Mouse (Mus musculus): ENCODE data around the gene Rhox3a. TPM values are rescaled to one million over a fixed set of nuclear protein-coding genes. Genes with fewer than 3 reads are reported as not detected.
"Not testable (repeated sequence)": the region's sequence is repeated elsewhere in the genome, so short reads cannot be mapped to it uniquely, and the experiment has no call there.

Rhox3a gene
- total RNA-seq (2021): not detected

DNA sequence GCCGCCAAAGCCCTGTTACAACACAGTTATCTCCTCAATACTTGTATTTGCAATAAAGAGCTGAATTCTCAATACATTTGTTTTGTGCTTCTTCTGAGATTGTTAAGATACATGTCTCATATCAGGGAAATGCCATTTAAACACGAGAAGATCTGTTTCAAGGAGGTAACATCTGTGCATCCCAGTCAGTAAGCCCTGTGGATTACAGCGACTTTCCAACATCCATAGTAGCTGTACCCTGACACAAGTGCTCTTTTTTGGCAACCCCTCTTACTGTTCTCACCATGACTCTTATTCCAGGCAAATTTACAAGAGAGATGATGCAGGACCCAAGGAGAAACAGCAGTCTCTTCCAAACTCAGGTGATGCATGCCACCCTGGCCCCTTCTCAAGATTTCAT is at the start of gene Rhox3a:
Gene Rhox3a (plus strand): TSS at position 301 of the 400 bp plus-strand sequence.
- DNase-seq (ENCODE audit: low spot score in 2 of 2); intact Hi-C loops (cut with DNase I): not testable (repeated sequence)

GRCm38 (mm10) chrX:37210941-37211340 is 38.8 kb upstream of the Rhox3a start, which contains the start of gene Gm9:
Gene Gm9, minus strand, starts transcription at chrX:37211041.
- intact Hi-C loops (cut with DNase I): no loop called here

GRCm38 (mm10) chrX:37222158-37222557 is 27.6 kb upstream of the Rhox3a start, which contains the start of gene Rhox1:
Gene Rhox1, minus strand, starts transcription at chrX:37222258.
- intact Hi-C loops (cut with DNase I); DNase-seq (ENCODE audit: low spot score in 2 of 2): not testable (repeated sequence)

More at GRCm38 (mm10) chrX:37210941-37211340, 38.8 kb upstream of the Rhox3a start, which contains the start of gene Gm9:
- no peak for DNase-seq (ENCODE audit: low spot score in 2 of 2)

DNA sequence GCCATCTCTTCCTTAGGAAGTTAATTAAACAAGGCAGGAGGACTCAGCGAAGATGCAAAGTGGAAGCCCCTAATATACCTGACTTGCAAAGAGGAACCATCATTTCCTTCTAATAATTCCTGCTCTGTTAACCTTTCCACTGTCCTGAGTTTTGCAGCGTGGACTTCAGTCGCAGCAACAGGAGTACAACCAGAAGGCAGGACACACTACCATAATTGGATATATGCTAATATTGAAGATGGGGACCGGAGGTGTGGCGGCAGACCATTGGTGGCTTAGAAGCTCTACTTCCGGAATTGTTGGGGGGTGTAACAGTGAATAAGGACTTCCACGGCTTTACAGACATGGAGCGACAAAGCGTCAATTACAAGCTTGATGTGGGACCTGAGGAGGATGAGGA is 5.0 kb upstream of the Rhox3a start, which contains the start of gene Rhox2a:
Gene Rhox2a (plus strand): TSS at position 301 of the 400 bp plus-strand sequence.
- intact Hi-C loops (cut with DNase I); DNase-seq (ENCODE audit: low spot score in 2 of 2): not testable (repeated sequence)

DNA sequence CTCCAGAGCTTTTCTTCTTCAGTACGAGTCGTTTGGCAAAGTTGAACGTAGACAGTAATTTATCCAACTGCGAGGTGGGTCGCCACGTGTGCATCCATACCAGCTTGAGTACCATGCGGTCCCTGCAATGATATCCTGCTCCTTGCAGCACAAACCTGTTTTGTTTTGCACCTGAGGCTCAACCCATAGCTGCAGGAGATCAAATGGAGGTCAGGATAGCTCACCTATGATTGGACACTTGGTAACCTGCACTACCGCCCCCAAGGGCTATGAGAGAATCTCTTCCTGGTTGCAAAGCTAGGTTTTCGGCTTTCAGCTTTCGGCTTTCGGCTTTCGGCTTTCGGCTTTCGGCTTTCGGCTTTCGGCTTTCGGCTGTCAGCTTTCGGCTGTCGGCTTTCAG is 15.3 kb downstream of the Rhox3a start, which contains the start of gene Rhox4a:
Gene Rhox4a (plus strand): TSS at position 301 of the 400 bp plus-strand sequence.
- intact Hi-C loops (cut with DNase I); DNase-seq (ENCODE audit: low spot score in 2 of 2): not testable (repeated sequence)

Other genes starting within 250 kb of the Rhox3a start
- gene Sowahd, start 201.1 kb upstream of the Rhox3a start, total RNA-seq (2021): not detected
- 100 to 1,000 TPM; 236 to 243 TPM for gene Rpl39, start 164.5 kb upstream of the Rhox3a start, total RNA-seq (2021)
- 10 to 100 TPM; 12.8 to 21.5 TPM for gene Upf3b, start 139.6 kb upstream of the Rhox3a start, total RNA-seq (2021)
- 10 to 100 TPM; 11.3 to 14.1 TPM for gene Nkap, start 123.1 kb upstream of the Rhox3a start, total RNA-seq (2021)
- not detected for gene Akap14, start 81.1 kb upstream of the Rhox3a start, total RNA-seq (2021)
- gene Ndufa1, start 58.8 kb upstream of the Rhox3a start, total RNA-seq (2021): 100 to 1,000 TPM; 191 to 222 TPM
- 1 to 10 TPM; 7.5 to 7.6 TPM for gene Rnf113a1, start 58.7 kb upstream of the Rhox3a start, total RNA-seq (2021)
- gene Gm9, start 38.9 kb upstream of the Rhox3a start, total RNA-seq (2021): not detected
- gene Rhox1, start 27.7 kb upstream of the Rhox3a start, total RNA-seq (2021): not detected
- not detected for gene Rhox2a, start 4.9 kb upstream of the Rhox3a start, total RNA-seq (2021)
- gene Rhox4a, start 15.4 kb downstream of the Rhox3a start, total RNA-seq (2021): not detected
- gene Rhox3a2, start 130.1 kb downstream of the Rhox3a start, total RNA-seq (2021): not detected
- not detected for gene Rhox4a2, start 140.9 kb downstream of the Rhox3a start, total RNA-seq (2021)
- not detected for gene Rhox2b, start 162.1 kb downstream of the Rhox3a start, total RNA-seq (2021)
- gene Rhox4b, start 182.6 kb downstream of the Rhox3a start, total RNA-seq (2021): not detected
- gene Rhox2c, start 203.8 kb downstream of the Rhox3a start, total RNA-seq (2021): not detected
- not detected for gene Rhox3c, start 208.7 kb downstream of the Rhox3a start, total RNA-seq (2021)
- not detected for gene Rhox4c, start 230.4 kb downstream of the Rhox3a start, total RNA-seq (2021)
- gene Rhox2d, start 243.5 kb downstream of the Rhox3a start, total RNA-seq (2021): not detected

Measured in left cerebral cortex, postnatal 36 days (tissue).